Mouse (Mus musculus) E14TG2a.4 (cell line): ENCODE data around the gene Wdfy4.

Source experiments
- H3K27me3 ChIP-seq: 2 replicates; pipeline ENCODE4 v1.6.1; 2014; ENCODE audit warnings: low read length, control low read depth; ENCODE audit not compliant: insufficient read depth
- H3K36me3 ChIP-seq: 2 replicates; pipeline ENCODE4 v1.6.1; 2014; ENCODE audit warnings: low read length, control low read depth; ENCODE audit not compliant: insufficient read depth
- H3K4me1 ChIP-seq: replicated peaks from 2 replicates; pipeline ENCODE4 v1.6.1; 2014; ENCODE audit warnings: low read depth, low read length, control low read depth
- H3K4me3 ChIP-seq: replicated peaks from 2 replicates; pipeline ENCODE4 v1.5.1; 2014; ENCODE audit warnings: mild to moderate bottlenecking, low read length
- H3K9me3 ChIP-seq: 2 replicates; pipeline ENCODE4 v1.6.1; 2014; ENCODE audit warnings: low read length, control low read depth
- CTCF ChIP-seq: conservative IDR thresholded peaks from 2 replicates; pipeline ENCODE4 v1.5.1; 2014; ENCODE audit warnings: low read length
- NANOG ChIP-seq: IDR thresholded peaks from 2 replicates; pipeline ENCODE4 v1.6.1; 2014; ENCODE audit warnings: borderline replicate concordance, low read length, mixed read lengths
- POU5F1 ChIP-seq: IDR thresholded peaks from 2 replicates; pipeline ENCODE4 v1.6.1; 2014; ENCODE audit warnings: low read length, borderline replicate concordance

Wdfy4 gene

DNA sequence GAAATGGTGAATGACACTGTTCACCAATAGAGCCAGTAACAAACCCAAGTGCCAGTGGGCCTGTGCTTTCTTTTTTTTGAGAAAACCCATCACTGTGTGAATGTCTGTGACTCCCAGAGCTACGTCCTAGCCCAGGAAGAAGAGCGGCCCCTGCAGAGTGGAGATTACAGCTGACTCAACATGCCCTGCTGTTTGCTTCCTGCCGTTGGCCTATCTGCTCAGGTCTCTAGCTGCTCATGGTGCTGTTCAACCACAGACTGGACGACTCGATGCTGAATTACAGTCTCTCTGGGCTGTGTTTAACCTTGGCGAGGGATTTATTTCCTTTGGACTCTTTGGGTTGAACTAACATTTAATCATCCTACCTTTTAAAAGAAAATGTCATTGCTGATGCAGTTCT is 17.6 kb upstream of the Wdfy4 start:
- H3K27me3 ChIP-seq: no peaks in the 10 kb centered on the region
- H3K9me3 ChIP-seq: no peaks in the 10 kb centered on the region
- H3K36me3 ChIP-seq: no peaks in the 10 kb centered on the region
- no peaks in the 10 kb centered on the region for H3K4me1 ChIP-seq
- TF ChIP-seq CTCF (no peak), NANOG (no peak), POU5F1 (no peak)
- no peak overlapping the region for H3K4me3 ChIP-seq

DNA sequence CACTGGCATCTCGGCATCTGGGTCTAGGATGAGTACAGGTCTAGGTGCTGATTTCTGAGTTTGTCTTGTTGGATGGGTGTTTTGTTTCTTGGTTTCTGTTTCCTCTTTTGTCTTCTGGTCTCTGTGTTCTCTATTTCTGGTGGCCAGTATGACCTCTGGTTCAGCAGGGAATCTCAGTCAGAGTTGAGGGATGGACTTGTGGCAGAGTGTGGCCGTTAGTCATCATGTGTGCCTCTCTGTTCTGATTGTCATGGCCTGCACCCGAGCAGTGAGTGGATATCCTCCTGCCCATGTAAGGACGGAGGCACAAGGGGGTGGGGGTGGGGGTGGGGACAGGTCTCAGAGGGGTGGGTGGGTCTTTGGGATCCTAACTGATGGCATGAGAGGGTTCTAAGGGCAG is 16.9 kb upstream of the Wdfy4 start:
- Histone ChIP-seq H3K36me3 (no peaks in the 10 kb centered on the region), H3K27me3 (no peaks in the 10 kb centered on the region), H3K9me3 (no peaks in the 10 kb centered on the region), H3K4me3 (no peak overlapping the region), H3K4me1 (no peaks in the 10 kb centered on the region)
- no peak for TF ChIP-seq CTCF
- no peak for TF ChIP-seq POU5F1
- no peak for TF ChIP-seq NANOG

DNA sequence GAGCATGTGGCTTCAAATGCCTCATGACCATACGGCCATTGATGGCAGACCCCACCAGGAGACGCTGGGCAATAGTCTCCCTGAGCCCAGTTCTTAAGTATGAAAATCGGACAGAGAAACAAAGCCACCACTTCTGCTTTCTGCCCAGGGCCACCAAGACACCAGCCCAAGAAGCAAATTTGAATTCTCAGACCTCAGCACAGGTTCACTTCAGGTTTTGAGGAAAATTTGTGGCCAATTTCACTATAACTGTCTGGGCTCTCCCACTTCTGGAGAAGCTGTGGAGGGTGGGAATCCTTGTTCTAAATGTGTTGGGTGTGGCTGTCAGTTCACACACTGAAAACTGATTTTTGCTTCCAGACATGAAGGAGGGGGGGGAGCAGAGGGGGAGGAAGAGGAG is 8.9 kb upstream of the Wdfy4 start:
- Histone ChIP-seq H3K27me3 (peaks cover 3% of the 10 kb centered on the region; the same call in 1 of the 2 replicates), H3K4me1 (no peaks in the 10 kb centered on the region), H3K36me3 (no peaks in the 10 kb centered on the region), H3K9me3 (no peaks in the 10 kb centered on the region), H3K4me3 (no peak overlapping the region)
- TF ChIP-seq POU5F1 (no peak), CTCF (no peak), NANOG (no peak)

DNA sequence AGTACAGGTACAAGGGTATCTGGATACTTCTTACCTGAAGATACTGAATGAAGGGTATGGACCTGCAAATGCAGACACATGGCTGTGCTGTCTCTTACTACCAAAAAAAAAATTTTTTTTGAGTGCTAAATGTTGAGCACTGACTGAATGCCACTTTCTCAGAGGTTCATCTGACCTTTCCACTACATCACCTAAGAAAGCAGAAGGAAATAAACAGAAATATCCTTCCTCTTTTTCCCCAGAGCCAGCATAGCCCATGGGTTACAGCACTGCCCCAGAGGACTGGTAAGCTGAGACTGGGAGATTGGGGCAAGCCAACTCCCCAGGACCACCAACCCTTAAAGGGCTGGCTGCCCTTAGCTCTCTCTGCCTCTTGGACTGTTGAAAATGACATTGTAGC is 8.5 kb upstream of the Wdfy4 start:
- H3K4me1 ChIP-seq: no peaks in the 10 kb centered on the region
- peaks cover 3% of the 10 kb centered on the region; the same call in 1 of the 2 replicates for H3K27me3 ChIP-seq
- H3K9me3 ChIP-seq: no peaks in the 10 kb centered on the region
- TF ChIP-seq CTCF (no peak), POU5F1 (no peak), NANOG (no peak)
- H3K36me3 ChIP-seq: no peaks in the 10 kb centered on the region
- H3K4me3 ChIP-seq: no peak overlapping the region

DNA sequence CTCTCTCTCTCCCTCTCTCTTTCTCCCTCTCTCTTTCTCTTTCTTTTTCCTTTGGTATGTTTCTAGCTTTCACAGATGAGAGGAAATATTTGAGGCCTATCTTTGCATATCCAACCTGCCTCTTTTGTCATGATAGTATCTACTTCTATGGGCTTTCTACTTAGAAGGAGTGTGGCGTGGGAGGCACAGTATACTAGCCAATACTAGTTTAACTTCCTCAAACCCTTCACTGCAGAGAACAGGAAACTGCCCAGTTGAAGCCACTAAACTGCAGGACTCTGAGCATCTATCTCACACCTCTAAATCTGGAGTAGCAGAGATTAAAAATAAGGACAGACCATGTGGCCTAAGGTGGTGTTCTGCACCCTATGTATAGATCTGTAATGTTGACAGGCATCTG is 5.3 kb upstream of the Wdfy4 start:
- no peaks in the 10 kb centered on the region for H3K36me3 ChIP-seq
- TF ChIP-seq POU5F1 (no peak), NANOG (no peak), CTCF (no peak)
- H3K4me1 ChIP-seq: no peaks in the 10 kb centered on the region
- H3K9me3 ChIP-seq: no peaks in the 10 kb centered on the region
- peaks cover 7% of the 10 kb centered on the region; the same call in 1 of the 2 replicates for H3K27me3 ChIP-seq
- H3K4me3 ChIP-seq: no peak overlapping the region

DNA sequence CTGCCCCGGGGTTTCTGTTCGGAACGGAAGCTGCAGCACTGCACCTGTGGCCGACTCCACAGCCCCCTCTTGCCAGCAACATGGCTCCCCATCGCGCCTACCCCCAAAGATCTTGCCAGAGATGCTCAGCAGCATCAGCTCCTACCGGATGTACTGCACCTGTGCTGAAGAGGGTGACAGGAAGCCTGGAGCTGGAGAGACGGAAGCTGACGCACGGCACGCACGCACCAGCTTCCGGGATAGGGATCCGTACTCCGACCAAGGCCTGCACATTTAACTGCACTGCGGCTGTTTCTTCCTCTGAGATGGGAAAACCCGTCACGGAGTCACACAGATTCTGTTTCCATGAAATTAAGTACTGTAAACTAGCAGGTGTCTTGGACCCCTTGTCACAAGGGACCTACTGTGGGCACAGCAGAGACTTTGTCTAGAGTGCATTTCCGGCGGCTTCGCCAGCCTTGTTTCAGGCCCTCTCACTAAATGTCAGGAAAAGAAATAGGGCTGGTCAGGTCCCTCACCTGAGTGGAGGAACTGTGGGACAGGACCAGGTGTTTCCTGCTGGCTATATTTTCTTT is 4.6 kb upstream of the Wdfy4 start:
- Histone ChIP-seq H3K4me1 (no peaks in the 10 kb centered on the region), H3K4me3 (no peak overlapping the region), H3K27me3 (peaks cover 13% of the 10 kb centered on the region), H3K9me3 (no peaks in the 10 kb centered on the region), H3K36me3 (no peaks in the 10 kb centered on the region)
- TF ChIP-seq POU5F1 (no peak), CTCF (no peak), NANOG (no peak)

DNA sequence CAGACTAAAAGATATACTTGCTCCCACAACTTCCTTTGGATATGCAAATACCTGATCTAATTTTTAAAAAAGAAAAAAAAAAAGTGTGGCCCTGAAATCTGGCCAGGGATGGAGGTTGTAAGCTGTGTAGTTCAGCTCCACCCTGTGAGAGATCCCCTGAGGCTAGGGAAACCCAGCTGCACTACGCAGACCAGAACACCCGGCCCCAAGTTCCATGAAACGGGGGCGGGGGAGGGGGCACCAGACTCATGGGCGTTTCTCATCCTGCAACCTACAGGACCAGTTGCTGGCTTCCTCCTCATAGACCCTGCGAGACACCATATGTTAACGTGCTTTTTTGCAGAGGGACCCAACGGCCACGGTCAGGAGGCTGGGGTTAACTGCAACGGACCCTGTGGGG is 3.9 kb upstream of the Wdfy4 start:
- no peak for TF ChIP-seq POU5F1
- TF ChIP-seq CTCF: no peak
- TF ChIP-seq NANOG: no peak
- H3K27me3 ChIP-seq: peaks cover 15% of the 10 kb centered on the region

DNA sequence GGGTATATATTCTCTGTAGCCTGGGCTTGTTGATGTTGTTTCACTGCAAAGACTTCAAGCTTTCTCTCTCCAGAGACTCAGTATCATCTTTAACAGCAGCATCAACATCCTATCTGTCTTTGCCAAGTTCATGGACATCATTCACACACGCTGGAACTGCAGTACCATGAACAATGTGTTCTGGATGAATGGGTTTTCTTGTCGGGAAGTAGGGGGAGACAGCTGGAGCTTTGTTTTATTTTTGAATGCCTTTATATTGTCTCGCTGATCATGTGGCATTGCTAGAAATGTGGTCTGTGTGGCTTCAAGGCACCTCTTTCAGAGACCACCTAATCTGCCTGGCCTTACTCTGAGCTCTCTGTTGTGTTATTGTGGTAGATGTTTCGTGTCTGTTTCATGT is 1.9 kb upstream of the Wdfy4 start:
- H3K27me3 ChIP-seq: peaks cover 11% of the 10 kb centered on the region; the same call in 1 of the 2 replicates
- TF ChIP-seq POU5F1: no peak
- no peak for TF ChIP-seq NANOG
- no peak for TF ChIP-seq CTCF
- no peaks in the 10 kb centered on the region for H3K4me1 ChIP-seq
- no peaks in the 10 kb centered on the region for H3K36me3 ChIP-seq
- H3K9me3 ChIP-seq: no peaks in the 10 kb centered on the region
- no peak overlapping the region for H3K4me3 ChIP-seq

More for the DNA sequence above, 3.9 kb upstream of the Wdfy4 start:
- H3K9me3 ChIP-seq: no peaks in the 10 kb centered on the region
- H3K4me3 ChIP-seq: no peak overlapping the region
- H3K4me1 ChIP-seq: no peaks in the 10 kb centered on the region
- H3K36me3 ChIP-seq: no peaks in the 10 kb centered on the region

DNA sequence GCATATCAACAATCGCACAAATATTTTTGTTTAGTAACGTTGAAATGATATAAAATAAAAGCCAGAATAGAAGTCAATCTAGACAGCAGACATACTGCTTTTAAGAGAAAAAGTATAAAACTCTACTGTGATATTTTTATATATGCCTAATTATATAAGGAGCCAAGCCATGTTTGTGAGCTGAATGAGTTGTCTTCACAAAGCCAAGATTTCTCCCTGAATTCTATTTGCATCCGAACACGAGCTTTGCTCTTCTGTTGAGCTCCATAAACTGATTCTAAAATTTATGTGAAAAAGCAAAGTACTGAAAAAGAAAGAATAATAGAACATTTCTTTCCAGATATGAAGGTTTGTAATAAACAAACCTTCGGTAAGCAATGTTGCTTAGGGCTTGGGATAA is 5.2 kb downstream of the Wdfy4 start:
- Histone ChIP-seq H3K36me3 (no peaks in the 10 kb centered on the region), H3K4me1 (no peaks in the 10 kb centered on the region), H3K9me3 (no peaks in the 10 kb centered on the region), H3K4me3 (no peak overlapping the region), H3K27me3 (peaks cover 3% of the 10 kb centered on the region; the same call in 1 of the 2 replicates)
- TF ChIP-seq CTCF (no peak), NANOG (no peak), POU5F1 (no peak)
